Mouse (Mus musculus) brain, embryonic 14.5 days (tissue): ENCODE data around the gene Ncoa6.

ENCODE experiments used
- CTCF ChIP-seq: fragments of 200-500 bp; IDR thresholded peaks from 2 replicates; pipeline ENCODE4 v1.5.1; 2012; ENCODE audit warnings: inconsistent platforms, mild to moderate bottlenecking, moderate library complexity, borderline replicate concordance; ENCODE audit not compliant: insufficient read depth, insufficient read length; ENCODE audit errors: extremely low read depth
- POLR2A ChIP-seq: fragments of 200-500 bp; IDR thresholded peaks from 2 replicates; pipeline ENCODE4 v1.6.1; 2012; ENCODE audit warnings: mild to moderate bottlenecking, inconsistent platforms, borderline replicate concordance; ENCODE audit not compliant: poor library complexity, insufficient read depth, insufficient read length, severe bottlenecking; ENCODE audit errors: extremely low read depth

GRCm38 (mm10) chr2:155367635-155368284, 105.9 kb downstream of the Ncoa6 start:
- TF ChIP-seq POLR2A (no peak), CTCF (no peak)
